Mouse (Mus musculus) CH12F3 (cell line): ENCODE results near the gene Wwc2.
"Not testable (repeated sequence)": the region's sequence is repeated elsewhere in the genome, so short reads cannot be mapped to it uniquely, and the experiment has no call there.

Experiments
- in situ Hi-C: fragments of 300-500 bp; cut with MboI; formaldehyde crosslinking; loops from 2 replicates; pipeline ENCODE4 v1.14.3; 2020; ENCODE audit warnings: low sequenced_read_pairs

The Wwc2 gene

GRCm38 (mm10) chr8:47859259-47859658, 131.5 kb downstream of the Wwc2 start:
- in situ Hi-C loops, result no loop called here

GRCm38 (mm10) chr8:47853356-47853755, 137.4 kb downstream of the Wwc2 start:
- in situ Hi-C loops, result no loop called here

GRCm38 (mm10) chr8:47852737-47853136, 138.0 kb downstream of the Wwc2 start:
- in situ Hi-C loops, result no loop called here

GRCm38 (mm10) chr8:47851824-47852502, 138.8 kb downstream of the Wwc2 start:
- in situ Hi-C loops, result no loop called here

- in situ Hi-C loops, result no loop called here
Measured at GRCm38 (mm10) chr8:47849842-47850241, 140.9 kb downstream of the Wwc2 start.

GRCm38 (mm10) chr8:47847931-47848330, 142.8 kb downstream of the Wwc2 start:
- in situ Hi-C loops, result no loop called here

GRCm38 (mm10) chr8:47847161-47847560, 143.6 kb downstream of the Wwc2 start:
- in situ Hi-C loops, result no loop called here

- in situ Hi-C loops, result no loop called here
Measured at GRCm38 (mm10) chr8:47845956-47846355, 144.8 kb downstream of the Wwc2 start.

GRCm38 (mm10) chr8:47843651-47844050, 147.1 kb downstream of the Wwc2 start:
- in situ Hi-C loops, result no loop called here

GRCm38 (mm10) chr8:47843063-47843462, 147.7 kb downstream of the Wwc2 start:
- in situ Hi-C loops, result no loop called here

GRCm38 (mm10) chr8:47833944-47834343, 156.8 kb downstream of the Wwc2 start:
- in situ Hi-C loops, result no loop called here

GRCm38 (mm10) chr8:47832616-47833015, 158.1 kb downstream of the Wwc2 start:
- in situ Hi-C loops, result no loop called here

- in situ Hi-C loops, result no loop called here
Measured at GRCm38 (mm10) chr8:47826911-47827310, 163.8 kb downstream of the Wwc2 start.

- in situ Hi-C loops, result no loop called here
Measured at GRCm38 (mm10) chr8:47825596-47825995, 165.1 kb downstream of the Wwc2 start.

GRCm38 (mm10) chr8:47824182-47824581, 166.5 kb downstream of the Wwc2 start, which contains the start of gene Cldn22:
Gene Cldn22, plus strand, starts transcription at chr8:47824482.
- in situ Hi-C loops, result no loop called here

GRCm38 (mm10) chr8:47823777-47824176, 166.9 kb downstream of the Wwc2 start:
- in situ Hi-C loops, result no loop called here

GRCm38 (mm10) chr8:47822541-47822940, 168.2 kb downstream of the Wwc2 start:
- in situ Hi-C loops, result not testable (repeated sequence)

- in situ Hi-C loops, result no loop called here
Measured at GRCm38 (mm10) chr8:47821843-47822242, 168.9 kb downstream of the Wwc2 start, which contains the start of gene Cldn24. Gene Cldn24, plus strand, starts transcription at chr8:47822143.

GRCm38 (mm10) chr8:47820914-47821772, 169.6 kb downstream of the Wwc2 start:
- in situ Hi-C loops, result no loop called here

GRCm38 (mm10) chr8:47819034-47819433, 171.7 kb downstream of the Wwc2 start:
- in situ Hi-C loops, result no loop called here

- in situ Hi-C loops, result no loop called here
Measured at GRCm38 (mm10) chr8:47811221-47811620, 179.5 kb downstream of the Wwc2 start.

- in situ Hi-C loops, result no loop called here
Measured at GRCm38 (mm10) chr8:47810666-47811015, 180.1 kb downstream of the Wwc2 start.
